Mouse (Mus musculus) neural tube, embryonic 10.5 days (tissue): ENCODE measurements around the gene Rap2a.

Experiments
- DNase-seq: peaks from one replicate; pipeline ENCODE4 v3.0.0-alpha.2; 2017; ENCODE audit warnings: low spot score; ENCODE audit errors: extremely low spot score

Rap2a gene

GRCm38 (mm10) chr14:120539626-120540025 lies 61.4 kb downstream of the Rap2a start:
- no peak for DNase-seq

- DNase-seq, result no peak
Measured at GRCm38 (mm10) chr14:120542445-120542844, 64.2 kb downstream of the Rap2a start.

GRCm38 (mm10) chr14:120542976-120543375 lies 64.7 kb downstream of the Rap2a start:
- DNase-seq, result no peak

- no peak for DNase-seq
Measured at GRCm38 (mm10) chr14:120543846-120544245, 65.6 kb downstream of the Rap2a start.

- DNase-seq, result no peak
Measured at GRCm38 (mm10) chr14:120544495-120544894, 66.3 kb downstream of the Rap2a start.

GRCm38 (mm10) chr14:120544946-120545345 lies 66.7 kb downstream of the Rap2a start:
- no peak for DNase-seq
